Mouse (Mus musculus) thymus, postnatal 10 days (tissue): Measurements from ENCODE around the gene Ptbp3.

Experiments
- DNase-seq, 2 experiments: peaks; one replicate each; pipeline ENCODE4 v3.0.0; 2021; ENCODE audit warnings: low spot score in 2 of 2

The Ptbp3 gene

DNA sequence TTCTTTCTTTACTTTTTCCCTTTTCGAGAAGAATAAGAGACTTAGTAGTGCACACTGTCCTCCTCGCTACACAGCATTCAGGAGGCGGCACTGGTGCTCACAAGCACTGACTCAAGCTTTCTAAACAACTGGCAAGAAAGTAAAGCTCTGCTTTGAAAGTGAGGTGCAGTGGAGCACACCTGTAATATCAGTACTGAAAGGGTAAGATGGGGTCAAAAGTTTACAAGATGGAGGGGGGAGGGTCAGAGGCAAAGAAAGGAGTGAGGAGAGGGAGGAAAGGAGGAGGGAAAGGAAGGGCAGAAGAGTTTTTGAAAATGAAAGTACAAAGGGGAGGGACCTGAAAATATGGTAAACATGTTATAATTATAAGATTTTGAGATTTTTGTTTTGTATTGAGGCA, 43.7 kb downstream of the Ptbp3 start:
- no peak for DNase-seq

DNA sequence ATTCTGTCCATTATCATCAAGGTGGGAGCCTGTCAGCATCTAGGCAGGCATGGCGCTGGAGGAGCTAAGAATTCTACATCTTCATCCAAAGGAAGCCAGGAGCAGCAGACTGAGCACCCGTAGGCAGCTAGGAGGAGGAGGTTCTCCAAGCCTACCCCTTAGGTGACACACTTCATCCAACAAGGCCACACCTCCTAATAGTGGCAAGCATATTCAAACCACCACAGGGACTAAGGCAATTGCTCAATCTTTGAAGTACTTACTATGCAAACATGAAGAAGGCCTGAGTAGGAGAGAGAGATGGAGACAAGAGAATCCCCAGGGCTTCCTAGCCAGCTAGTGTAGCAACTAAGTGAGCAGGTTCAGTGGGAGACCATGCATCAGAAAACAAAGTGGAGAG, 58.1 kb downstream of the Ptbp3 start:
- DNase-seq, result no peak

GRCm38 (mm10) chr4:59471306-59471705, 77.9 kb downstream of the Ptbp3 start:
- no peak for DNase-seq

DNA sequence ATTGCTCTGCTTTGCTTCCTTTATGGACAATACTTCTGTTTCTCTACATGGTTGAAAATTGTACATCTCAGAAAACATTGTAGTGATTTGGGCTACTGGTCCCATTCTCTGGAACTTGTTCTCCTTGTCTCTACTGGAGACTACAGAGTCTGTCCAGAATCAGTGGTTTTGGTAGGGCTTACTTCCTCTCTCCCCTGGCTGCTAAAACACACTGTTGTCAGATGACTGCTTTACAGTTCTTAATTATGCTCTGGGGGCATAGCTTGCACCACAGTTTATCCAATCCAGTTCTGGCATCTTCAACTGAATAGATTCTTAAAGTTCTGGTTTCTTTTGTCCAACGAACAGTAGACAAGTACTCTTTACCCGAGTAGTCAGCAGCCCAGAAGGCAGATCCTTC, 83.7 kb downstream of the Ptbp3 start:
- no peak for DNase-seq

DNA sequence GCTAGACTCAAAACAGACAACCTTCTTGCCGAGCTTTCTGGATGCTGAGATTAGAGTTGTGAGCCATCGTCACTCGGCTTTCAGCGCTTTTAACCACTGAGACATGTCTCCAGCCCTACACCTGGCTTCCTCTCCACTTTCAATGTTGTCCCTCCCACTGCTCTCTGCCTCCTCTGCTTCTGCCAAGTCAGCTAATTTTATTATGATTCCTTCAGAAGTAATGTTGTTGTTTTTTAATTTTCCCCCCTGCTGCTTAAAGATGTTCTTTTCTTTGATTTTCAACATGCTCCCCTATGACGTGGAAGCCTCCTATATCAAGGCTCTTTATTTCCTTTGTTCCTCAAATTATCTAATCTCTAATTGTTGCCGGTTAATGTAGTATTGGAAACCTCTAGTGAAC, 84.5 kb downstream of the Ptbp3 start:
- no peak for DNase-seq

GRCm38 (mm10) chr4:59462494-59462893, 86.7 kb downstream of the Ptbp3 start:
- DNase-seq, result no peak

GRCm38 (mm10) chr4:59461116-59461727, 87.9 kb downstream of the Ptbp3 start:
- no peak for DNase-seq

- DNase-seq, result no peak
Observed at GRCm38 (mm10) chr4:59459216-59459955, 89.8 kb downstream of the Ptbp3 start.

GRCm38 (mm10) chr4:59457941-59458340, 91.2 kb downstream of the Ptbp3 start:
- DNase-seq, result no peak

GRCm38 (mm10) chr4:59457091-59457490, 92.1 kb downstream of the Ptbp3 start:
- DNase-seq, result no peak

- no peak for DNase-seq
Observed at GRCm38 (mm10) chr4:59455465-59455864, 93.7 kb downstream of the Ptbp3 start.

GRCm38 (mm10) chr4:59454046-59454445, 95.1 kb downstream of the Ptbp3 start:
- no peak for DNase-seq

GRCm38 (mm10) chr4:59452503-59452933, 96.6 kb downstream of the Ptbp3 start:
- no peak for DNase-seq

- no peak for DNase-seq
Observed at GRCm38 (mm10) chr4:59450906-59451305, 98.3 kb downstream of the Ptbp3 start.

GRCm38 (mm10) chr4:59450234-59450854, 98.8 kb downstream of the Ptbp3 start:
- DNase-seq, result no peak

GRCm38 (mm10) chr4:59447296-59447695, 101.9 kb downstream of the Ptbp3 start:
- DNase-seq, result no peak

GRCm38 (mm10) chr4:59445516-59445915, 103.6 kb downstream of the Ptbp3 start:
- peak; percentile 29 to 34 for DNase-seq

DNA sequence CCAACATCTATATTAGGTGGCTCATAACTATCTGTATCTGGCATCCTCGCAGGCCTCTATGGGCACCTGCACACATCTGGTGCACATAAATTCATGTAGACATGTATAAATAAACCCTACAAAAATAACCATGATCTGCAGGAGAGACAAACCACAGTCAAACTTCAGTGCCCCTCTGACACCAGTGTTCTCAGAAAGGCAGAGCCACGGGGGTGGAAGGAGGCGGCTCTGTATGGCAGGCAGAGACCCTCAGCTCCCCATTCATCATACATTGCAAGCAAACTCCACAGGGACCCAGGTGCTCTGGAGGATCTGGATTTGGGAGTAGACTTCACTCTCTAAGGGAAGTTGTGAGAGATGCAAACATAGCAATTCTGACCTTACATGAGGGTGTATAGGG, 104.2 kb downstream of the Ptbp3 start:
- DNase-seq, result peak in 1 of 2 experiments; percentile 24

DNA sequence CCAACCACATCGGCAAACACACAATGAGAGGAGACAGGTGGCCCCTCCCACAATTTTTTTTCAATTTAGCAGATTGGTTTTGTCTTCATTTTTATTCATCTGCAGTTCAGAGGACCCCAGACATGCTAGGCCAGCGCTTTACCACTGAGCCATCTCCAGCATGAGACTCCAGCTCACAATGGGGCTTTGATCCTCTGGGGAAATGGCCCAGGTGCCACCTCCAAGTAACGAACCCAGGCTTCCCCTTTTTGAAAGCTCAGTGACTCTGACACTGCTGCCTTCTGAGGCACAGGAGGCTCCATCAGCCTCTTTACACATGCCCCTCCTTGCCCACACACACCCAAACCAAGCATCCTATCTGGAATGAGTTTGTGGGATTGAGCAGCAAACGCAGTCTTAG, 105.1 kb downstream of the Ptbp3 start:
- DNase-seq, result peak; percentile 64 to 68

DNA sequence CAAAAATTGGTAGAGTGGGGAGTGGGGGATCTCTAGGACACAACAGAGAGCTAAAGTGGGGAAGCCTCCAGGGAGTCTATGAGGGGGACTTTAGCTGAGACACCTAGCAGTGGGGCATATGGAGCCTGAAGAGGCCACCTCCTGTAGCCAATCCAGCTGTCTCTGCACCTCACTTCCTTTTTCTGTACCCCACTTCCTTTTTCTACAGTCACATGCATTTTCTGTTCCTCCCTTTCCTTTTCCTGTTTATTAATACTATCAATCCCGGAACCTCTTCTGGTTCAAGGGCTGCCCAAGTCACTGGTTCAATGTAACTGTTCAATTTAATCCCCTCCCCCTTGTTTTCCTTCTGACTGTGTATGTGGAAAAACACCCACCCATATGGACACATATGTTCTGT, 107.9 kb downstream of the Ptbp3 start:
- no peak for DNase-seq

- DNase-seq, result no peak
Observed at GRCm38 (mm10) chr4:59439960-59440359, 109.2 kb downstream of the Ptbp3 start.

- no peak for DNase-seq
Observed at GRCm38 (mm10) chr4:59439041-59439440, 110.1 kb downstream of the Ptbp3 start.
